Mouse (Mus musculus) B cell, adult 2 months (primary cell): ENCODE results near the gene Gm20708.

Source experiments
- DNase-seq, 2 experiments: peaks; one replicate each; pipeline ENCODE4 v3.0.0; 2022

The Gm20708 gene

DNA sequence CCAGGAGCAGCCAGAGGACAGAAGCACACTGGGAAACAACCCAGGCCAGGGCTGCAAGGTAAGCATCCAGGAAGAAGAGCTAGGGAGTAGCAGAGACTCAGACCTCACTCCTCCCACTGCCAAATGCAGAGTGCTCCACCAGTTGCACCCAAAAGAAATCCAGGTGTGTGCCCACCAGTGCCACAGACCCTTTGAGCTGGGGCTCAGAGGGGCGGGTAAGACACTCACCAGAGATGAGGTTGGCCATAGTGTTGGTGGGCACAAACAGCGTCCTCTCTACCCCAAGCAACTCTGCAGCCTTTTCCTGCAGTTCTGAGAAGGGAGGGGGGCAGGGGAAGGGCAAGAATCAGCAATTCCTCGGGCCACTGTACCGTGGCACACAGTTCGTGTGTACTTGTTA, 61.9 kb downstream of the Gm20708 start:
- no peak for DNase-seq

DNA sequence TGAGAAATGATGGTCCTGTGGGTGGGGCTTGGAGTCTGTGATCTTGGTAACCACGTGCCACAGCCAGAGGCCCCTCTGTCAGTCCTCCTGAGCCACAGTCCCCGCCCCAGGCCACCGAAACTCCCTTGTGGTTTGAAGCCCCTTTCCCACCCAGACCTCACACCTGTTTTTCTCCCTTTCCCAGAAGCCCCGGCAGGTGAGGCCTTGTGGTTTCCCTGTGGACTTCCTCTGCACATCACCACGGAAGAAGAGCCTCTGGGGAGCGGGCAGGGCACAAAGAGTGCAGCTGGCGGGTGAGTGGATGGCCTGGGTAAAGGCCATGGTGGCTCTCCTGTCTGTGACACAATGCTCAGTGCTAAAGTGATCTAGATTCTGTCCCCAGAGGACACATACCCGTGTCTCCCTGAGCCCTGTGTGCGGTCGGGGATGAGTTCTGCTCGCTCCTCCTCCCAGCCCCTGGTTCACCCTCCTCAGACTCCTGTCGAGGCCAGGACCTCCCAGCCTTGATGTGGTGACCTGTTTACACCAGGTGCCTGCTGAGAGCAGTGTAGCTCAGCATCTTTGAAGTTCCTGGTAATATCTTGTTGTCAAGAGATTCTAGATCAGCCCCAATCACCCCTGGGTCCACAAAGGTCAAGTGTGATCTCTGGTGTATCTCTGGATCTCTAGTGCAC, 62.6 kb downstream of the Gm20708 start:
- peak; percentile 66 to 69 for DNase-seq

DNA sequence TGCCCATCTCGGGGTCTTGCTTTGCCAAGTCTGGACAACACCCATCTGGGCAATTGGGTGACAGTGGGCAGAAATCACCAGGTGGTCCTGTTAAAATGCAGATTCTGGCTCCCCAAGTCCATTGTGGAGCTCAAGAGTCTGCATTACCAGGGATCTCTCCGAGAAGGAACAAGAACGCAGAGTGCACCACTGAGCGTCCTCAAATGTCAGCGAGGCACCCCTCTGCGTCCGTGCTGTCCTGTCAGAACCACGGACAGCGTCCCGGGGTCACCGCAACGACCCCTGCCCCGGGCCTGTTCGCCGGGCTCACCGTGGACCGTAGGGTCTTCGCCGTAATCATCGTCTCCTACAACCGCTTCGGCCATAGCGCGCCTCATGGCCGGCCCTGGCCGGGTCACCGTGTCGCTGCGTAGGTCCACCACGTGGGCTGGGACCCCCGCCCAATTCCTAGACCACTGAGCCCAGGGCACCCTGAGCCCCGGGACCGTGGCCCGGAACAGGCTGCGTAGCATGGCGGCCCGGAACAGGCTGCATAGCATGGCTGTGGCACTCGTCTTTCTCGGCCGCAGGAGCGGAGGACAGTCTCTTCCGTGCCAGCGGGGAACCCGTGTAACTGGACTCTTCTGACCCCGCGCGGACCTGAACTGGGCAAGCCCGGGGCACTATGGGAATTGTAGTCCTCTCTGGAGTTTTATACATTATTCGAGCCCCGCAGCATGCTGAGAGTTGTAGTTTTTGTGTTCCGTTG, 63.6 kb downstream of the Gm20708 start, which contains the start of gene Tha1:
Gene Tha1 (minus strand): TSS at position 621 of the 748 bp plus-strand sequence.
- DNase-seq = peak; percentile 44 to 52

DNA sequence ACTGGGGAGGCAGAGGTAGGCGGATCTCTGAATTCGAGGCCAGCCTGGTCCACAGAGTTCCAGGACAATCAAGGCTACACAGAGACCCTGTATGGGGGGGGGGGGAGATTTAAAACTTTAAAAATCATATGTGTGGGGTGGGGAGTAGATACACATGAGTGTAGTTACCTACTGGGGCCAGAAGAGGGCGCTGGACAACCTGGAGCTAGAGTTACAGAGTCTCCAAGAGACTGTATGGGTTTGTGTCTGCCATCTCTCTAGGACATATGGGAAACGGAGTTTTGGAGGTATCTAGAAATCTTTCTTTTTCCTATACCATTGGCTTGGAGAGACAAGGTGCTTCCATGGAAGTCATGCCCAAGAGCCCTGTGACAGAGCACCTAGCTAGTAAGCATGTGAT, 65.0 kb downstream of the Gm20708 start:
- peak; percentile 40 to 41 for DNase-seq

DNA sequence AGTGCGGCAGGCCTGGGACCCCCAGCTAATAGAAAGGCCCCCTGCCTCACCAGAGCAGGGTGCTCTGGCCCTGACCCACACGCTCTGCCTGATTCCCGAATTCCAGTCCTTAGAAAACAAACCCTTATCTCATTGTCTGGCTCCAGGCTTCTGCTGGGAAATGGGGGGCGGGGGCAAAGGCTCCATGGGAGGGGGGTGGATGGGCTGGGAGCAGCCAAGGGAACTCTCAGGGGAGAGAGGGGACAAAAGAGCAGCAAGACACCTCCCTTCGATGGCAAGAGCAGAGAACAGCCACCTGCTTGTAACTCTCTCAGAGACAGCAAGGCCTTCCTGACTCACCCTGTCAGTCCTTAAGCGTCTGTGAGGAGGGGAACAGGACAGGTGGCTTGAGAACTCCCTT, 66.2 kb downstream of the Gm20708 start:
- no peak for DNase-seq

DNA sequence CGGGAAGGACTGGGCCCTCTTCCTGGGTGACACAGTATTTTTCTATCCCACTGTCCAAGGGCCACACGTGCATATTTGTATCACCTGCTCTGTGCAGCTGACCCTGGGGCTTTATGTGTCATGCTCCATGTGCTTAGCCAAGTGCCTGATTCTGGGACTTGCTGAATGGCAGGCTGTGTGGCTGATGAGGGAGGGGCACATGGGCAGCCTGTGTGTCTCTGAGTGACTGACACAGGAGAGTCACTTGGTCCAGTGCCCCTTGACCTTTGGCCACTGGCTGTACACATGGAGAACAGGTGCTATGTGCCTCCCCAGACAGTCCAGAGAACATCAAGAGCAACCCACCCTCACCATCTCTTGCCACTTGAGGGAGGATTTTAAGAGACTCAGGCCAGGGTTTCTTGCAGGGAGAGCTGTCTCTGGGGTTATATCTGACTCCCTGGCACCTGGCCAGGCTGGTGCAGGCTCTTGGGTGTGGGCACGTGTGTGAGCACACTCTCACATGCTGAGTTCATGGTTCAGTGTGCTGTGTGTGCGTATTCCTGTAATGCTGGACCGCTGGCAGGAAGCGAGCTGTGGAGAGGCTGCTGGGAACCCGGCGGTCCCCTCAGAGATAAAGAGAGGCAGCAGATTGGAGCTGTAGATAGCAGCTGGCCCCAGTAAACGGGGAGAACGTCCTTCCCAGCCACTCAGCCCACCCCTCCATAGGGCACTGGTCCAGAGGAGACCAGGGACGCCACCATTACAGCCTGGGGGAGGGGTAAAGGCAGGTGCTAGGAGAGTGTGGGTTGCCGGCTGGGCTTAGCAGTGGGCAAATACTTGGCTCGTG, 68.7 kb downstream of the Gm20708 start:
- DNase-seq = peak; percentile 68 to 69

DNA sequence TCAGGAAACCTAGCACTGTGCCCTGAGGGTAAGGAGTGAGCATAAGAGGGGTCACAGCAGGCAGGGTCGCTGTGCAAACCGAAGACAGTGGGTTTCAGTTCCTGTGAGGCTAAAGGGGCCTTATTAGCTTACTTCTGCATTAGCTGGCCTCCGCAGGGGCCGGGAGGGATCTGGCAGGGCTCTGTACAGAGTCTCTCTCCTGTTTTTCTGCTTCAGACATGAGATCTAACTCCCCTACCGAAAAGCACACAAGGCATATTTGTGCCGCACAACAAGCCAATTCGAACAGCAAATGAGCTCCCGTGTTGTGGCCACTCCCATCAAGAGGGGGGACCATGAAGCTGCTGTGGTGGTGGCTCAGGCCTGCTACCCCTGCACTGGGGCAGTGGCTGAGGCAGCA, 69.4 kb downstream of the Gm20708 start:
- DNase-seq = peak; percentile 51 to 53

DNA sequence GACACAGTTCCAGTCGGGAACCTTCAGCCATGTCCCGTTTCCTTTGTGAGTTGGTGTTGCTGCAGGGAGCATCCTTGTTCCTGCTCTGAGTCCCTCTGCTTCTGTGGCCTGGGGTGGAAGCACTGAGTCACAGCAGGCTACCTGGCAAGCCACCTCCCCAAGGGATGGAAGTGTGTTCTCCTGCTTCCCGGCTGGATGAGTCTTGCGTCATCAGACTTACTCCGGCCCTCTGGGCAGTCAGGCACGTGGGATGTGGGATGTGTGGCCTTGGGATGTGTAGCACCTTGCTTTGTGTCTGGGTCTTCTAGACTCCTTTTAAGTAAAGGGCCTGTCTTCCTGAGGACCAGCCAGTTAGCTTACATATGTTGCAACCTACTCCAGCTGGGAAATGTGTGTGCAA, 70.2 kb downstream of the Gm20708 start:
- no peak for DNase-seq

DNA sequence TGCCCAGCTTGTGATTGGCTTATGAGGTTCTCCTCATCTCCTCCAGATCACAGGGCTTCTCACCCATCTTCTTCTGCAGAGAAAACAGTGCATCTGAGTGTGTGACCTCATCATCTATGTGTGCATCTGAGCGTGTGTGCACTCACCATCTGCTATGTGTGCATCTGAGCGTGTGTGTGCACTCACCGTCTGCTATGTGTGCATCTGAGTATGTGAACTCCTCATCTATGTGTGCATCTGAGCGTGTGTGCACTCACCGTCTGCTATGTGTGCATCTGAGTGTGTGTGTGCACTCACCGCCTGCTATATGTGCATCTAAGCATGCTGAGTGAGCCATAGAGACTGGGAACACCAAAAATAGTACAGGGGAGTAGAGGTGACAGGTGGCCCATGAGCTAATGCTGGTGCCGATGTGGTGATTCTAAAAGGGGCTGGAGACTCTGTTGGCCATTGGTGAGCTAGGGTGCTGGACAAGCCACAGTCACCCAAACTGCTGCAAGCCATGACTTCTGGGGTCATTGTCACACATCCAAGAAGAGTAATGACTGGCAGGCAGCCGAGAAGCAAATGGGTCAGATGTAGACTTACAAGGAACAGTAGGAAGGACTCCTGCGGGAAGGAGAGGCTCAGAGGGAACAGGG, 71.0 kb downstream of the Gm20708 start:
- no peak for DNase-seq

DNA sequence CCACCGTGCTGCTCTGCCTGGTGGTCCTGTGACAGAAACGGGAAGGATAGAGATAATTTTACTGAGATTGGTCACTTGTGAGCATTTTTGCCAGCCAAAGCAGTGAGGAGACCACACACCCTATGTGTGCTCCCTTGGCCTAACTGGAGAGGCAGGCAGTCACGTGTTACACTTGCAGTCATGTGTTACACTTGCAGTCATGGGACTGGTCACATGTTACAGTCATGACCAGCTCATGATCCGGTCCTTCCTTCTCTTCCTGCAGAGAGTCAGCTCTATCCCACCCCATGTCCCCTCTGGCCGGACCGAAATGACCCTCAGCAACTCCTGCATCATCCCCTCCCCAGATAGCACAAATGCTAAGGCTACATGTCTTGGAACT, 71.5 kb downstream of the Gm20708 start:
- no peak for DNase-seq

DNA sequence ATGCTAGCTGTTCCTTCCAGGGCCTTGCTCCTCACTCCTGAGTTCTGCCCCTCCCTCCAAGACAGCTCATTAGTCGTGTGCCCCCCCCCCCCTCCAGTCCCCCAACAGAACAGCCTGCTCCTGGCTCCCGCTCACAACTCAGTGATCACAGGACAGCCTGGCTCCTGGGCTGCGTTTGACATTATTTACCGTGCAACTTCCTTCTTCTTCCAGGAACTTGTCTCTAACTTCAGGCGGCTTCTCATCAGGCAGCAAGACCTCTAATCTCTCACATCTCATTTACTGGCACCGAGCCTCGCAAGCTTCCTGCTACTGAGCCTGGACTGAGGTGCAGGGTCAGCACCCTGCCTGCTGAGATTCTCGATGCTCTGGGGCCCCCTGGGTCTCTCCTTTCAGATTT, 72.3 kb downstream of the Gm20708 start:
- no peak for DNase-seq

DNA sequence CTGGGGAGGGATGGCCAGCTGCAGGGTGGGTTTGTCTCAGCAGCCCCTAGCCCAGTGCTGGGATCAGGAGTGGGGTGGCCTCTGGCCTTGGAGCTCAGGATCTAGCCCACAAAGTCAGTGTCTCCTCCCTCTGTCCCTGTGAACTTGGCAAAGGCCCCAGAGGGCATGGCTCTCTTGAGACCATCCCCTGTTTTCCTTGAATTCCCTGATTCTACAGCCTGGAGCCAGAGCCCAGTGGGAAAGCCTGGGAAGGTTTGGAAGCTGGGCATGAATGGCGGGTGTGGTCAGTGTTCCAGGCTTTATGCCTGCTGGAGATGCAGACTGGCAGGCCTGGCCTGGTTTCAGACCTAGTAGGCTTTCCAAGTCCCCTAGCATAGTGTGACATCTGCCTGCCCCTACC, 72.7 kb downstream of the Gm20708 start:
- no peak for DNase-seq

DNA sequence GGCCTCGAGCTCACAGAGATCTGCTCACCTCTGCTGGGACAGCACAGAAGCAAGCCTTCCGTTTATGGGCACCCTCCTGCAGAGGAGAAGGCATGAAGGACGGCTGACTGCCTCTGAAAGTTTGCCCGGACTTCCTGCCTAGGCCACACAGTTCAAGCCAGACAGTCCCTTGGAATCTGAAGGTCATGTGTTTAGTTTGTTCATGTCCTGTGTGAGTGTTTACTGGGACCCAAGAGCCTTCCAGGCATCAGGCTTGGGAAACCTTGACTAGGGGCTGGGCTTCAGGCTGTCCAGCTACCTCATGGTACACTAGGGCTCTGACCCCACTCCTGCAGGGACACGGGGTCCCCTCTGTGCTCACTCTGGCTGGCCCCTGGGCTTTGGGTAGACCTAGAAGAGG, 76.5 kb downstream of the Gm20708 start:
- DNase-seq = no peak

DNA sequence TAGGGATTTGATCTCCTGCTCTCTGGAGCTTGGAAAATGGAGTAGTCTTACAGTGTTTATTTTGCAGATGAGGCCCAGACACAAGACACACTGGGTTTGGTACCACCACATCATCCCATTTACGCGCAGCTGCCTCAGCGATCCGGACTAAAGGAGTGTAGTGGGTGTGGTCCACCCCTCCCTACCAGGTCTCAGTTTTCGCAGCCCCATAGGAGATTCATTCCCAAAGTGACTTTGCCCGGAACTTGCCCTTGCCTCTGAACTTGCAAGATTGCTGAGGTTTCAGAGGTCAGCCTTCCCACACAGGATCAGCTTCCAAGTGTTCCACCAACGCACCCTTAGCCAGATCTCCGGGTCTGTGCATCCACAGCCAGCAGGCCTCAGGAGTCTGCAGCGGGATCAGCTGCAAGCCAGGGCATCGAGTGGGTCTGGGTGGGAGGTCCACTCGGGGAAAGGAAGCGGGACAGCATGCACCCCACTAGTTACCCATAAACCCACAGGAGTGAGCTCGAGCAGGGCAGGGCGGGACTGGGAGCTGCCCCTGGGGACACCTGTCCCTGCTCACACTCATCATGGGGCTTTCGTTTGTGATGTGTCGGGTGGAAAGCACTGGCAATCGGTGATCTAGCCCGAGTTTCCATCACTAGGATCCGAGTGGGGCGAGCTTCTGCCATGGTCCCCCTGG, 78.8 kb downstream of the Gm20708 start:
- DNase-seq = no peak

DNA sequence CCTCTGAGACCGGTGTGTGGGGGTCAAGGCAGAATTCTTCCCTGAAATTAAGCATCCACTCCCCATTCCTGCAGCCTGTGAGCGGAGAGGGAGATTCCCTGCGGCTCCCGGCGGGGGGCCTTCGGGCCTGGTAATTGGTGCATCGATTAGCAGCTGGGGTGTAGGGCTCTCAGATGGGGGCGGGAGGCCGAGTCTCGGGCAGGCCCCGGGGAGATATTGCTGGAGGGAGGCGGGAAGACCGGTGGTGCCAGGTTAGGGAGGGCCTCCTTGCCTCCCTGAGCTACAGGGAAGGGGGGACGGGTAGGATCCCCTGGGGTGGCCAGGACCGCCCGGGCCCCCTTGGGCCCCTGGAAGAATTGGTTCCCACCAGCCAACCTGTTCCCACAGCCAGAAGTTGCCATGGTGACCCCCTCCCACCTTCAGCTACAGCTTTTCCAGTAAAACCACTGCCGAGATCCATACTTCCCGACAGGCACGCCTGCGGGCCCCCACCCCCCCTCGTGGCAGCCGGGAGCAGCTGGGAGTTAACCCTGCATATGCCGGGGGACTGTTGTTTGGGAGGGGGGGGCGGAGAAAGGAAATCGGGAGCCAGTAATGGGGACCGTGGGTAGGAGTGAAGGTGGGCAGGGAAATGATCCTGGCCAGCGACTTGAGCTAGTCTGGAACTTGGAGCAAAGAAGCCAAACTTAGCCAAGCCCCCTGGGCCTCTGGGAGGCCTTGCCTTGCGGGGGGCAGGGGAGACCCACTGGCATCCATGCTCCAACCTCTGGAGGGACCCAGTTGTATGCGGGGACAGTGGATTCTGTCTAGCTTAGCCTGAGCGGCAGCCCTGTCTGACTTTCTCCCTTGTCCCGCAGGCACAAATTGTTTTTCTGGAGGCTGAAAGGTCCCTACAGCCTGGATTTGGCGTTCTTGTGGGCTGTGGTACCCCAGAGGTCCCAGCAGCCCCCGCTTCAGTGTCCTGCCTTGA, 79.7 kb downstream of the Gm20708 start:
- no peak for DNase-seq
